Mouse (Mus musculus) megakaryocyte, adult 5-6 weeks (primary cell): ENCODE measurements around the gene Ndufs1. TPM values are rescaled to one million over a fixed set of nuclear protein-coding genes. Genes with fewer than 3 reads are reported as not detected.
"Not testable (repeated sequence)": the region's sequence is repeated elsewhere in the genome, so short reads cannot be mapped to it uniquely, and the experiment has no call there.

ENCODE experiments used
- ATAC-seq: 2 replicates; pipeline ENCODE4 v1.8.0; 2016; ENCODE audit warnings: mild to moderate bottlenecking, inconsistent platforms; ENCODE audit not compliant: poor library complexity, severe bottlenecking
- total RNA-seq, 2 experiments: library from RNA; stranded (forward) in 1 of 2; stranded (reverse) in 1 of 2; fragments of 153-499, 151-499 nt in 1 of 2; fragments of 221-1000, 200-1000 nt in 1 of 2; gene quantifications; 2 replicates each; pipeline versions ENCODE4 v1.2.3 to v1.2.4; 2015 to 2017

The Ndufs1 gene
- total RNA-seq, 2 experiments from 2014 or later = 87.4 to 91.8 TPM

- not testable (repeated sequence) for ATAC-seq
These were observed 8.8 kb upstream of the Ndufs1 start for GRCm38 (mm10) chr1:63185430-63185829.

GRCm38 (mm10) chr1:63182636-63183270 is 6.1 kb upstream of the Ndufs1 start:
- ATAC-seq = no peak

GRCm38 (mm10) chr1:63182212-63182611 is 5.6 kb upstream of the Ndufs1 start:
- no peak for ATAC-seq

- no peak for ATAC-seq
These were observed 4.8 kb upstream of the Ndufs1 start for GRCm38 (mm10) chr1:63181480-63181879.

DNA sequence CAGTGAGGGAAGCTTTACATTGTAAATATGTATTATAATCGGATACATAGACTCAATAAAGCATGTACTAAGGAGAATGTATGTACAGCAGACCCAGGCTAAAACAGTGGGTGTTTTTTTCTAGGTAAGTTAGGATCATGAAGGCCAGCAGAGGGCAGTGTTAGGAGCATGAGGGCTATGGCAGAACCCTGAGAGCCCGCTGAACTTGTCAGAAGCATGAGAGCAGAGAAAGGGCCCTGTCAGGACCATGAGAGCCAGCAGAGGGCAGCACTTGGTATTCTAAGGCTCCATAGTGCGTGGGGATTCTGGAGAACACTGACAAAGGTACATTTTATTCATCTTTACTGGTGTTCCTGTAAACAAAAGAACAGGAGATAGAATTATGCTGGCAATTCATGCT is 4.4 kb upstream of the Ndufs1 start:
- peak; percentile 78 for ATAC-seq

GRCm38 (mm10) chr1:63180575-63180974 is 3.9 kb upstream of the Ndufs1 start:
- ATAC-seq = not testable (repeated sequence)

DNA sequence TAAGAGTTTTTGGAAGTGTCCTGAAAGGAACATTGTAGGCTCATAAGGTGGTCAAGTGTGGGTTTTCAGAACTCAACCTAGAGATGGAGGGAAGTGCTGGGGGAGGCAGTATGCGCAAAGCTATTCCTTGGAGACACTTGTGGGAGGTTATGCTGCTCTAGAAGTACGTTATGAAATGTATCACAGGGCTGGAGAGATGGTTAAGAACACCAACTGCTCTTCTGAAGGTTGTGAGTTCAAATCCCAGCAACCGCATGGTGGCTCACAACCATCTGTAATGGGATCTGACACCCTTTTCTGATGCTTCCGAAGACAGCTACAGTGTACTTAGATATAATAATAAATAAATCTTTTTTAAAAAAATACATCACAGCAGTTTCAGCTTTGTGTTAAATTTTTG is 3.5 kb upstream of the Ndufs1 start:
- no peak for ATAC-seq

DNA sequence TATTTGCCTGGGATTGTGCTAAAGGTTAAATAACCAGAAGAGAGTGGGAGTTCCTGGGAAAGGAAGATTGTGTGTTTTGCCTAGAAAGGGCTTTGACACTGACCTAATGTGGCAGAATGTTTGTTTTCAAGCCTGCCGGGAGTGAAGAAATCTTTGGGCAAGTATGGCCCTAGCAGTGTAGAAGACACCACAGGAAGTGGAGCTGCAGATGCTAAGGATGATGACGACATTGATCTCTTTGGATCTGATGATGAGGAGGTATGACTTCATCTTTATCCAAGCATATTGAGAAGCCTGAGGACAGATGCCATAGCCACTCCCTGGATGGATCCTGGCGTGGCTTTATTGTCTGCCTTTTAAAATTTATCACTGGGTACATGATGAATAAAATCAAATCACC is 1.7 kb upstream of the Ndufs1 start:
- no peak for ATAC-seq

GRCm38 (mm10) chr1:63176259-63176603 is 402 bp downstream of the Ndufs1 start:
- ATAC-seq = peak; percentile 17

DNA sequence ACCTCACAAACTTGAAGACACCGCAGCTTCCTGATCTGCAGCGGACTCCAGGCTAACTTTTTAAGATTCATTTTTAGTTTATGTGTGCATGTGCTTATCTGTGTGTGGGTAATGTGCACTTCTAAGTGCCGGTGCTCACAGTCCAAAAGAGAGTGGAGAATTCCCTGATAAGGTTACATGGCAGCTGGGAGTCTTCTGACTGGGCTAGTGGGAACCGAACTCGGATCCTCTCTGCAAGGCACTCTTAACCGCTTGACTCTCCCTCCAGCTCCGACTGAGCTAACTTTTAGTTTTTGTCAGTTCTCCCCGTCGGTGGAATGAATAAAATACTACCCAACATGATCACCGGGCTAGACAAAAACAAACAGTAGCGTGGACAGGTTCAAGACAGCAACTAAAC is 780 bp downstream of the Ndufs1 start:
- ATAC-seq = no peak

- ATAC-seq = no peak
These were observed 8.0 kb downstream of the Ndufs1 start for GRCm38 (mm10) chr1:63168638-63169037.

- ATAC-seq = no peak
These were observed 36.4 kb downstream of the Ndufs1 start for GRCm38 (mm10) chr1:63140231-63140630.

DNA sequence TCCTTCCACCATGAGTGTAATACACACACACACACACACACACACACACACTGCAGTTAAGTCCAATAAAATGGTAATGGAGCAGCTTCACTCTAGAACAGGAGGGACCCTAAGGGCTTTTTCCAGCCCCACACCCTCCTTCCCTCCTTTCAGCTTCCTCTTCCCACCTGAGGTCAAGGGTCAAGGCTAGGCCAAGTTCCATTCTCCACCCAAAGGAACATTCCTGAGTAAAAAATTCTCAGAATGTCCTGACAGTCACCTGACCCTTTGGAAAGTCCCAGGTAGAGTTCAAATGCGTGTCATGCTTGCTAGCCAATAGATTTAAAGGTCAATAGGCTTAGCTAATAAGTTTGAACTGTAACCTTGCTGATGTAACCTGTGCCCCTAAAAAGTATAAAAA is 38.0 kb downstream of the Ndufs1 start:
- ATAC-seq = not testable (repeated sequence)

GRCm38 (mm10) chr1:63137971-63138370 is 38.7 kb downstream of the Ndufs1 start:
- no peak for ATAC-seq

DNA sequence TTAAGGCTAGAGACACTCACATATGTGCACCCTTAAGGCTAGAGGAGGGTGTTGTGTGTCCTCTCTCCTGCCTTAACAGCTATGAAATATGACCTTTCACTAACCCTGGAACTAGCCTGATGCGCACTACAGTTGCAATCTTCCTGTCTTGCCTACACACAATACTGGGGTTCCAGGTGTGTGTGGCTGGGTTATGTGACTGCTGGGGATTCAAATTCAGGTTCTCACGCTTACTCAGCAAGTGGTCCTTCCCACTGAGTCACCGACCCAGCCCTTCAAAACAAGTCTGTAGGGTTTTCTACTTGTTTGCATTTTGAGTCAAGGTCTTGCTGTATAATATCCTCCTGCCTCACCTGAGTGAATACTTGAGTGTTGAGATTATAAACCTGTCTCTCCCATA is 42.1 kb downstream of the Ndufs1 start:
- ATAC-seq = no peak

DNA sequence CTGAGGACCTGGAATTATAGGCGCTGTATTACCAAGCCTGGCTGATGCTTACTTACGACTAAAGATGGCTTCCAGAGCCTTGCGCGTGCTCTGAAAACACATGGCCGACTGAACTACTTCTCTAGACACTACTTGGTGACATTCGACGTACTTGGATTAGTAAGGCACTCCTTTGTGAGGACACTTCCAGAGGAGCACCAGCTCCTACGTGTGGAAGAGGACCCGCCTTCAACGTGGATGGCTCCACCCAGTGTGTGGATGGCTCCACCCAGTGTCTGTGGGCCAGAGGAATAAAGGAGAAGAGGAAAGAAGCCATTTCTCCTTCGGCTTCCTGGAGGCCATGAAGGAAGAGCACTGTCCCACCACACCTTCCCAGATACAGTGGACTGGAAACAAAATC is 44.9 kb downstream of the Ndufs1 start:
- no peak for ATAC-seq

GRCm38 (mm10) chr1:63130883-63131282 is 45.8 kb downstream of the Ndufs1 start:
- ATAC-seq = peak; percentile 45

DNA sequence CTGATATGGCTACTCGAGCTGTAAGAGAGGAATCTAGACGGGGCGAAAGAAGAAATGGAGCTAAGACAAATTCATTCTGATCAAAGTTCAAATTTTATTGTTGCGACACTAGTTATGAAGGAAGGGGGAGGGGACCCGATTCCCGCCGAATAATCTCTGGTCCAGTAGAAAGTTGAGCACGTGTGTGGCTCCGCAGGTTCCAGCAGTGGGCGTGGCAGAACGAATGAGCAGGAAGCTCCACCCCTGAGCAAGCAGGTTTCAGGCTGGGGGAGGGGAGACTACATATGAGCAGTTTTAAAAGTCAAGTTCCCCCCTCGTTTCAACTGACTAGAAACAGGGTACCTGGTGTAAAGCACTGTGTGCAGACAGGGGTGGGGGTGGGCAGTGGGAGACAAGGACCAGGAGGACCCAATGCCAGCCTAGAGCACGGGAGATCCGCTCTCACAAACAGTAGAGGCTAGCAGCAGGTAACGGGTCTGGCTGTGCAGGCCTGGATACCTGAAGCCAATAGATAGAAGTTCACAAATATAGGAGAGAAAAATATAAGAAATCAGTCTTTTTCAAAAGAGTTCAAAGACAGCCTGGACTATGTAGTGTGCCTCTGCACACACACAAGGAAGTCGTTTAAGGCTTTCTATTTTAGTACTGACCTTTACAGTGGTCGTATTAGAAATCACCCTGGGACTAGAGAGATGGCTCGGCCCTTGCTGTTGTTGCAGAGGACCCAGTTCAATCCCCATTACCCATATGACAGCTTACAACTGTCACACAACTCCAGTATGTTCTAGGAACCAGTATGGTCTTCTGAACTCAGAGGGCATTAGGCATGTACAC is 46.6 kb downstream of the Ndufs1 start:
- peak; percentile 20; the same call in 1 of the 2 replicates for ATAC-seq

GRCm38 (mm10) chr1:63129273-63129672 is 47.4 kb downstream of the Ndufs1 start:
- no peak for ATAC-seq

DNA sequence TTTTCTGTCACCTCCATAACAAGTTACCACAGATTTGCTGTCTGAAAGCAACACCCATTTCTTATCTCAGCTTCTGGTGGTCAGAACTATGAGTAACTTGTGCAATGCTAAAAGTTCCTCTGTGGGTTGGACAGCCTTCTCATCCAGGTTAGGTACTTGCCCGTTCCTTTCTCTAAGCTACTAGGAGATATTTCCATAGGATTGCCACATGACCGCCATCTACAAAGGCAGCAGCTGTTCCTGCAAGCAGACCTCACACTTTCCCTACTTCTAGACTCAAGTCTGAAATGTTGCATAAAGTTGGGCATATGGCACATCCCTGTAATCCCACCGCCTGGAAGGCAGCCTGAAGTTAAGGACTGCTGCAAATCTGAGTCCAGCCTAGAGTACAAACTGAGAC is 50.4 kb downstream of the Ndufs1 start:
- ATAC-seq = peak; percentile 45

DNA sequence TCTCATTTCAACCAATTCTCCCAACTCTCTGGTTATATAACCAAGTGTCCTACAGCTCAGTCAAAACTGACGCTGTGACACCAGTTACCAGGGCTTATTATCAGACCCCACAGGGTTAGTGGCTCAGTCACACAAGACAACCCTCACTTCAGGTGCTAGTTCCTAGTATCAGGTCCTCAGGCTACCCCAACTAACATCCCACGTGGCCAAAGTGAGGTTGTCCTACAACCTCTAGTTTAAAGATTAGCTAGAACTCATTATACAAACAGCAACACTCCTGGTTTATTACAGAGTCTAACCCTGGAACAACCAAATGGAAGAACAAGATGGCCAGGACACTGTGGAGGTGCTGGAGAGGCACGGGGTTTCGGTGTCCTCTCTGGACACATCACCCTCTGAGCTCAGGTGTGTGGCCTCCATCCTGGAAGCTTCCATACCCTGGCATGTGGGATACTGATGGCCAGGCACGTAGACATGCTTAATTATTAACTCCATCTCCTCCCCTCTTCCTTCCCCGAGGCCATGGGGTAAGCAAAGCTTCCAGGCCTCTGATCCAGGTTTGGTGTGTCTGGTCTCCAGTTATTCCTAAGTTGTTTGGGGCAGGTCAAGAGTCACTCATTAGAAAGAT is 52.7 kb downstream of the Ndufs1 start:
- ATAC-seq = no peak

- peak; percentile 61 for ATAC-seq
These were observed 54.6 kb downstream of the Ndufs1 start for GRCm38 (mm10) chr1:63122005-63122404.
